Mouse (Mus musculus): Measurements from ENCODE around the gene Gzmg. TPM values are rescaled to one million over a fixed set of nuclear protein-coding genes. Genes with fewer than 3 reads are reported as not detected.
"Not testable (repeated sequence)": the region's sequence is repeated elsewhere in the genome, so short reads cannot be mapped to it uniquely, and the experiment has no call there.

Gzmg gene
- polyA plus RNA-seq (2016; fragmentation: Nextera tagmentation; extraction: Ambion mirVana): not detected in 2 replicates

DNA sequence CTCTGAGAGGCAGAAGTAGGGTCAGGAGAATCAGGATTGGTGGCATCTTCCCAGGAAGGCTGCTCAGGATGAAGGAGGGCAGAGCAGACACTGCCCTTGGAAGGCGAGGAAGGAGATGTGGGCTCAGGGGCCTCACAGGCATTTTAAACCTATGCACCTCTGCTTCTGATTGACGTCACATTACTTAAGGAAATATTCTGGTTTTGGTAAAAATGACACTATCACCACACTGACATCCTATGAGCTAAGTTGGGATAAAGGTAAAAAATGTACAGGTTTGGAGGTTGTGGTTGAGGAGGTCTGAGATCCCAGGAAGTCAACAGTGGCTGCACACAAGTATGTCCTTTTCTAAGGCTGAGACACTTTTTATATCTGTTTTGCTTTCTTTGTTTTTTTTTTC, at the start of gene Gzmg:
Gene Gzmg, minus strand, starts transcription at position 101 of the 400 bp plus-strand sequence.
- not testable (repeated sequence) for H3K4me1 ChIP-seq; H3K9me3 ChIP-seq (replicated peaks); H3K36me3 ChIP-seq; H3K27me3 ChIP-seq (ENCODE audit: low read depth, poor library complexity, severe bottlenecking); H3K27ac ChIP-seq; DNase-seq (ENCODE audit: low spot score); H3K4me3 ChIP-seq
- 90% methylated on average over 2 of the region's 2 CpGs for WGBS

DNA sequence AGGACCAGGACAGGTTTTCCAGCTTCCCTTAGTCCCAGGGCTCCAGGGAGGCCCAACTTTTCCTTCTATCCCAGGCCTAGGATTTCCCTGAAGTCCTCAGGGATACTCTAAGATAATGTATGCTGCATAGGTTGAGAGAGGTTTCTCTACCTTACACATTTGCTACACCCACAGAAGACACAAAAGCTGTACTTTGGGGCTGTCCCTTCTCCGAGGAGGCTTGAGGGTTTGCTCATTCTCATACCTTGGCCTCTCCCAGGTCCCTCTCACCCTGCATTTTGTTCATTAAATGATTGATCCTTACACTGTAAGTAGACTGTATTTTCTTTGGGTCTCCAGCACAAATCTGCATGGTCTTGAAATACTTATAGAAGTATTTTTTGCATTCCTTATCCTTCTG, 46.2 kb upstream of the Gzmg start:
- Histone ChIP-seq H3K27ac (no peak overlapping the region), H3K27me3 (ENCODE audit: low read depth, poor library complexity, severe bottlenecking) (no peaks in the 10 kb centered on the region), H3K9me3 (replicated peaks) (no peaks in the 10 kb centered on the region), H3K4me3 (no peak overlapping the region), H3K4me1 (no peaks in the 10 kb centered on the region), H3K36me3 (no peaks in the 10 kb centered on the region)
- WGBS: 87% methylated on average over 1 of the region's 1 CpGs
- DNase-seq (ENCODE audit: low spot score): no peak

DNA sequence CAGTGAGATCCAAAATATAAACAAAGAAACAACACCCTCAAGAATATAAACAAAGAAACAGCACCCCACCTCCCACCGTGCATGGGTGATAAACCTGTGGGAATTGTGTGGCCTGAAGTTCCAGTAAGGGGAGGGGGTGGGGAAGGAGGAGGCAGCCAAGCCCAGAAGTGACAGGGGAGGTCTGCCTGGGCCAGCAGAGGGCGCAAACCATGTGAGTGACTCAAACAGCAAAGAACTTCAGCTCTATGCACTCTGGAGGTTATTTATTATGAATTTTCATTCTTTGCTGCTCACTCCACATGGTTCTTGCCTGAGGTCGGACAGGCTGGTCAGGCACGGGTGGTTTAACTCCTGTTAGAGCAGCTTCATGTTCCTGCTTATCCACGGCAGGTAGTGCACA, 45.6 kb upstream of the Gzmg start:
- peak; percentile 68 for DNase-seq (ENCODE audit: low spot score)
- H3K36me3 ChIP-seq; H3K4me3 ChIP-seq; H3K27ac ChIP-seq; H3K4me1 ChIP-seq; H3K27me3 ChIP-seq (ENCODE audit: low read depth, poor library complexity, severe bottlenecking); H3K9me3 ChIP-seq (replicated peaks): not testable (repeated sequence)
- WGBS: 34% methylated on average over 5 of the region's 5 CpGs

DNA sequence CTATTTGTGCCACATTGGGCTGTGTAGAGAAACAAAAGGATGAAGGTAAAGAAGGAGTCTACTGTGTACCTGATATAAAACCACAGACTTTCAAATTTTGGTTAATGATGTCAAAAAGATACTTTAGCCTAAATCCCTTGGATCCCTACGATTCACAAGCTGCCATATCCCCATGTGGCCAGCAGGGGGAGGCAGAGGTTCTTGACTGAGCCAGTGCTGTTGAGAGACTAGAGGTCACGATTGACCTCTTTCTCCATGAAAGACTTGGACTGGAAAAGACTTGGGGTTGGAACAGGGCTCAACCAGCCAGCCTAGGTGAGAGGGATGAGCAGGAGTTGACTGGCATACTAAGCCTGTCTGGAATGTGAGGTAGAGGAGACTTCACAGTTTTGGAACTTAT, 44.6 kb upstream of the Gzmg start:
- H3K36me3 ChIP-seq: no peaks in the 10 kb centered on the region
- no peaks in the 10 kb centered on the region for H3K27me3 ChIP-seq (ENCODE audit: low read depth, poor library complexity, severe bottlenecking)
- H3K4me3 ChIP-seq: no peak overlapping the region
- 14% methylated on average over 2 of the region's 2 CpGs for WGBS
- H3K4me1 ChIP-seq: no peaks in the 10 kb centered on the region
- H3K9me3 ChIP-seq (replicated peaks): no peaks in the 10 kb centered on the region
- H3K27ac ChIP-seq: no peak overlapping the region
- peak; percentile 78 for DNase-seq (ENCODE audit: low spot score)

DNA sequence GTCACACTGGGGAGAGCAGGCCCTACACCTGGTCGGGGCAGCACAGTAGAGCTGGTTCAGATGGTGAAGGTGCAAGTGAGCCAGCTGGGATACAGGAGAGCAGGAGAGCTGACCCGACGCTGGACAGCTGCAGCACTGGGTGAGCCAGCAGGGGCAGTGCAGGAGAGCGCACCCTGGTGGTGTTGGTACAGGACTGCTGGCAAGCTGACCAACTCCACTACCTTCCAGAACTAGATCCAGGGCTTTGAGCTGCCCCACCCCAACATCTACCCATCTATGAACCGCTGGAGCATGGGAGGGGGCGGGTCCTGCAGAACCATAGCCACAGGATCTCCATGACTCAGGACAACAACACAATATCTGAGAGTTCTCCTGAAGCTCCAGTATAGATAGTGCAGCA, 27.6 kb upstream of the Gzmg start:
- DNase-seq (ENCODE audit: low spot score): peak; percentile 29

DNA sequence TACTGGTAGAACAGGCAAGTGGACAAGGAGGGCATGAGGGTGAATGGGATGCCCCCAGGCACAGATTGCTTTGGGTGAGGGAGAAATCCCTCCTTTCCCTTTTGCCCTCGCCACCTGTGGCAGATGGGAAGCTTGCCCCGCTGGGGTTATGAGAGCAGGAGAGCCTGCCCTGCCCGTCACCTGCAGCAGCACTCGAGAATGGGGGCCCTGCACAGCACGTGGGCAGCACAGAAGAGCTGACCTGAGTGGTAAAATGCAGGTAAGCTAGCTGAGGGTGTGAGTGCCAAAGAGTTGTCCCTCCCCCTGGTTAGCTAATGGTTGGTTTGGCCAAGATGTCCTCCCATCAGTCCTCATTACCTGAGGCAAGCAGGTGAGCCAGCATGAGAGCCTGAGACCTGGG, 27.1 kb upstream of the Gzmg start:
- H3K4me1 ChIP-seq: no peaks in the 10 kb centered on the region
- H3K27me3 ChIP-seq (ENCODE audit: low read depth, poor library complexity, severe bottlenecking): no peaks in the 10 kb centered on the region
- 81% methylated on average over 5 of the region's 5 CpGs for WGBS
- H3K27ac ChIP-seq: no peak overlapping the region
- no peaks in the 10 kb centered on the region for H3K36me3 ChIP-seq
- no peak overlapping the region for H3K4me3 ChIP-seq
- no peaks in the 10 kb centered on the region for H3K9me3 ChIP-seq (replicated peaks)
- DNase-seq (ENCODE audit: low spot score): peak; percentile 19

More for the DNA sequence above, 27.6 kb upstream of the Gzmg start:
- no peaks in the 10 kb centered on the region for H3K9me3 ChIP-seq (replicated peaks)
- H3K36me3 ChIP-seq: no peaks in the 10 kb centered on the region
- no peaks in the 10 kb centered on the region for H3K27me3 ChIP-seq (ENCODE audit: low read depth, poor library complexity, severe bottlenecking)
- no peak overlapping the region for H3K4me3 ChIP-seq
- no peaks in the 10 kb centered on the region for H3K4me1 ChIP-seq
- no peak overlapping the region for H3K27ac ChIP-seq
- WGBS: 56% methylated on average over 6 of the region's 6 CpGs

DNA sequence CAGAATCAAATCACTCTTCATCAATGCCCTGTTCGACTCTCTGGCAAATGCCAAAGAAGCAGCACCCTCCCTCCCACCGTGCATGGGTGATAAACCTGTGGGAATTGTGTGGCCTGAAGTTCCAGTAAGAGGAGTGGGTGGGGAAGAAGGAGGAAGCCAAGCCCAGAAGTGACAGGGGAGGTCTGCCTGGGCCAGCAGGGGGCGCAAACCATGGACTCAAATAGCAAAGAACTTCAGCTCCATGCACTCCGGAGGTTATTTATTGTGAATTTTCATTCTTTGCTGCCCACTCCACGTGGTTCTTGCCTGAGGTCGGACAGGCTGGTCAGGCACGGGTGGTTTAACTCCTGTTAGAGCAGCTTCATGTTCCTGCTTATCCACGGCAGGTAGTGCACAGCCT, 18.3 kb upstream of the Gzmg start:
- not testable (repeated sequence) for H3K27me3 ChIP-seq (ENCODE audit: low read depth, poor library complexity, severe bottlenecking); H3K36me3 ChIP-seq; H3K4me3 ChIP-seq; H3K4me1 ChIP-seq; H3K9me3 ChIP-seq (replicated peaks); H3K27ac ChIP-seq
- 33% methylated on average over 8 of the region's 8 CpGs for WGBS
- DNase-seq (ENCODE audit: low spot score): peak; percentile 77

DNA sequence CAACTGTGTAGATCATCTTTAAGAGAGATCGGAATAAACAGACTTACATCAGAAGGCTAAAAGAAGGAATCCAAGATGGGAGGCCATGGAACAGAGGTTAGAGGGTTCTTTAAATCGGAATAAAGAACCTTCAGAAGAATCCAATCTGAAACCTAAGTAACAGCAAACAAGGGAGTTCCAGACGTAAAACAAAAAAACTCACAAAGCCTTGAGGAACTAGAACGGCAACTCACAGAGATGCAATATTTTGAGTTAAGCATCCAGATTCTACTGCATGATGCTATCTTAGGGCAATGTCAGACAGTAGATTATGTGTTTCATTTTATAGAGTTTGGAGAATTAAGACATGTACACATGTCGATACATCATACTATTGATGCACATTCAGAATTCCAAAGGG, 15.1 kb upstream of the Gzmg start, which contains the start of gene Gzmn:
Gene Gzmn, minus strand, starts transcription at position 101 of the 400 bp plus-strand sequence.
- H3K27ac ChIP-seq: no peak within 1 kb of the TSS
- no peaks in the 10 kb centered on the region for H3K27me3 ChIP-seq (ENCODE audit: low read depth, poor library complexity, severe bottlenecking)
- H3K9me3 ChIP-seq (replicated peaks): no peaks in the 10 kb centered on the region
- no peaks in the 10 kb centered on the region for H3K36me3 ChIP-seq
- no peaks in the 10 kb centered on the region for H3K4me1 ChIP-seq
- 90% methylated on average over 5 of the region's 5 CpGs for WGBS
- DNase-seq (ENCODE audit: low spot score): no peak
- H3K4me3 ChIP-seq: no peak within 1 kb of the TSS

DNA sequence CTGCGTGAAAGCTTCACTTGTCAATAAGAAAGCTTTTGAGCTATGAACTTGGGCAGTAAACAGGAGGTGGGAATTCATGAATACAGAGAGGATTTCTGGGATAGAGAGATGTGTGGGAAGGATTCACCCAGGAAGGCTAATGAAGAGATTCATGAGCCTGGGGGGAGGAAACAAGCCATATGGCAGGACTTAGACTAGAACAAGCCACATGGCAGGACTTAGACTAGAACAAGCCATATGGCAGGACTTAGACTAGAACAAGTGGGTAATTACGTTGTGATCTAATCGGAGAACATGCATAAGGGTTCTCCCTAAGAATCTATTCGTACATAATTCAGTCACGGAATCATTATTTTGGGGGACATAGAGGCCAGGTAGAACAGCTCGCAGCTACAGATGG, 14.0 kb upstream of the Gzmg start:
- no peaks in the 10 kb centered on the region for H3K9me3 ChIP-seq (replicated peaks)
- WGBS: 96% methylated on average over 6 of the region's 6 CpGs
- no peaks in the 10 kb centered on the region for H3K27me3 ChIP-seq (ENCODE audit: low read depth, poor library complexity, severe bottlenecking)
- H3K36me3 ChIP-seq: no peaks in the 10 kb centered on the region
- no peaks in the 10 kb centered on the region for H3K4me1 ChIP-seq
- no peak for DNase-seq (ENCODE audit: low spot score)
- no peak overlapping the region for H3K4me3 ChIP-seq
- no peak overlapping the region for H3K27ac ChIP-seq

DNA sequence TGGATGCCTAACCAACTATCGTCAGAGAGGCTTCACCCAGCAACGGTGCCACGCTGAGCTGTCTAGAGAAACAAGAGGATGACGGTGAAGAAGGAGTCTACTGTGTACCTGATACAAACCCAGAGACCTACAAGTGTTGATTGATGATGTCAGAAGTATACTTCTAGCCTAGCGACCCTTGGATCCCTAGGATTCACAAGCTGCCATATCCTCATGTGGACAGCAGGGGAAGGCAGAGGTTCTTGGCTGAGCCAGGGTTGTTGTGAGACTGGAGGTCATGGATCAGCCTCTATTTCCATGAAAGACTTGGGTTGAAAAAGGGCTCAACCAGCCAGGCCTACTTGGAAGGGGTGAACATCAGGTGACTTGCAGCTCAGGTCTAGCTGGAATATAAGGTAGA, 13.4 kb upstream of the Gzmg start:
- Histone ChIP-seq H3K4me3 (no peak overlapping the region), H3K27ac (no peak overlapping the region), H3K4me1 (no peaks in the 10 kb centered on the region), H3K36me3 (no peaks in the 10 kb centered on the region), H3K9me3 (replicated peaks) (no peaks in the 10 kb centered on the region), H3K27me3 (ENCODE audit: low read depth, poor library complexity, severe bottlenecking) (no peaks in the 10 kb centered on the region)
- WGBS: 92% methylated on average over 5 of the region's 5 CpGs
- no peak for DNase-seq (ENCODE audit: low spot score)

DNA sequence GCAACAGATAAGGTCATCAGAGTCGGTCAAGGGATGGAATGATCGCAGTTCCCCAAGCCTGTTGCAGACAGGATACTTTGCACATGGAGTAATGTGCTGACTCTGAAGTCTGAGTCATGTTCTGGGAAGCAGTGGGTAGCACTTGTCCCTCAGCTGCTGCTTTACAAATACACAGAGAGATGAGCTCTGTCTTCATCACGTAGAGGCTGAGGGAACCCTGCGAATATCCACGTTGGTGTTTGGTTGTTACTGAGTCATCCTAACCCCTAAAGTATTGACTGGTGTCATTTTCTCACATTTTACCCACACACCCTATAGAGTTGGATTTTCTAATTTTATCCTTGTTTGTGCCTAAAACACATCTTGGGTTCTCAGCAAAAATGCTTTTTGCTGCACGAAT, 8.6 kb upstream of the Gzmg start:
- Histone ChIP-seq H3K27ac (no peak overlapping the region), H3K4me1 (no peaks in the 10 kb centered on the region), H3K27me3 (ENCODE audit: low read depth, poor library complexity, severe bottlenecking) (no peaks in the 10 kb centered on the region), H3K4me3 (no peak overlapping the region), H3K9me3 (replicated peaks) (no peaks in the 10 kb centered on the region), H3K36me3 (no peaks in the 10 kb centered on the region)
- DNase-seq (ENCODE audit: low spot score): no peak
- WGBS: 88% methylated on average over 6 of the region's 6 CpGs

DNA sequence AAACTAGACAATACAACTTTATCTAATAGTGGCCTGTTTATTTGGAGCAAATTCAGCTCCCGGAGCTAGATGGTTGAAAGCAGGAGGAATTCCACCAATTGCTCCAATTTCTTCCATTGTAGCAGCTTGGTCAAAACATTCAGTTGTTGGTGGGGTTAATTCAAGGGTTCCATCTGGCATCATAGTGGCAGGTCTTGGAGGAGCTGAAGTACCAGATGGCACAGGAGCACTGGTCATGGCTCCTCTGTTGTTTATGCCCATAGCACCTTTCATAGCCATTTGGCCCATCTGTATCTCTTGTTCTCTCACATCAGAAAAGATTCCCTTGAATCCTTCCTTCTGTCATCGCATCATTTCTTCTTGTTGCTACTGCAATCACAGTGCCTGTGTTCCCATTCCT, 2.7 kb upstream of the Gzmg start:
- Histone ChIP-seq H3K9me3 (replicated peaks) (no peaks in the 10 kb centered on the region), H3K36me3 (no peaks in the 10 kb centered on the region), H3K4me1 (no peaks in the 10 kb centered on the region), H3K27me3 (ENCODE audit: low read depth, poor library complexity, severe bottlenecking) (no peaks in the 10 kb centered on the region), H3K4me3 (no peak overlapping the region), H3K27ac (no peak overlapping the region)
- no peak for DNase-seq (ENCODE audit: low spot score)
- WGBS: 91% methylated on average over 2 of the region's 2 CpGs

DNA sequence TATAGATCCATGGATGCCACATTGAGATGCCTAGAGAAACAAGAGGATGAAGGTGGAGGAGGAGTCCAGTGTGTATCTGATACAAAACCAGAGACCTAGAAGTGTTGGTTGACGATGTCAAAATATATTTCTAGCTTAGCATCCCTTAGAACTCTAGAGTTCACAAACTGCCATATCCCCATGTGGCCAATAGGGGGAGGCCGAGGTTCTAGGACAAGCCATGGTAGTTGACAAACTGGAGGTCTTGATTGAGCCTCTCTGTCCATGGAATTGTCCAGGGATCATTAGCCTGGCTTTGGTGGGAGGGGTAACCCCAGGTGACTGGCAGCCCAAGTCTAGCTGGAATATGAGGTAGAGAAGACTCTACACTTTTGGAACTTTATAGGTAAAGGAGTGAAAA, 4.0 kb downstream of the Gzmg start:
- no peaks in the 10 kb centered on the region for H3K36me3 ChIP-seq
- no peak for DNase-seq (ENCODE audit: low spot score)
- no peaks in the 10 kb centered on the region for H3K9me3 ChIP-seq (replicated peaks)
- no peak overlapping the region for H3K27ac ChIP-seq
- H3K27me3 ChIP-seq (ENCODE audit: low read depth, poor library complexity, severe bottlenecking): no peaks in the 10 kb centered on the region
- WGBS: 71% methylated on average over 2 of the region's 2 CpGs
- no peaks in the 10 kb centered on the region for H3K4me1 ChIP-seq
- no peak overlapping the region for H3K4me3 ChIP-seq

DNA sequence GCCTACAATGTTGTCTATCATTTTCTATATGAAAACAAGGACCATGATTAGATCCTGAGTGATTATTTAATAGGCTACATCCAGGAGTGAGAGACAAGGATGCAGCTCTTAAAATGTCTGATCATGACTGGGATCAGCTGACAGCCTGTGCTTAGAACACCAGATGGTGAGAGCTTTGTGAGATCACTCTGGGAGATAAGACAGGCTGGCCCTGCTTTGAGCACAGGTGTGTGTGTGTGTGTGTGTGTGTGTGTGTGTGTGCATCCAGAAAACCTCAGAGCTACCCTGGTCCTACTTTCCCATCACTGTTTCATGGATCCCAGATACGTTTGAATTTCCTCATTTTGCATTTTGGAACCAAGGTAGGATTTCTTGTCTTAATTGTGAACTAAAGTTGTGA, 25.7 kb downstream of the Gzmg start:
- not testable (repeated sequence) for H3K9me3 ChIP-seq (replicated peaks); H3K27me3 ChIP-seq (ENCODE audit: low read depth, poor library complexity, severe bottlenecking); DNase-seq (ENCODE audit: low spot score); H3K4me3 ChIP-seq; H3K4me1 ChIP-seq; H3K36me3 ChIP-seq; H3K27ac ChIP-seq
- 86% methylated on average over 1 of the region's 1 CpGs for WGBS

Measured in limb, embryonic 10.5 days (tissue).